Mouse (Mus musculus) right cerebral cortex, postnatal 14 days (tissue): ENCODE results near the gene Sult6b1.

Experiments
- DNase-seq: peaks from one replicate; pipeline ENCODE4 v3.0.0; 2022

Gene Sult6b1

GRCm38 (mm10) chr17:78906892-78907291 lies at the start of gene Sult6b1:
TSS of gene Sult6b1 (minus strand) at chr17:78906992.
- DNase-seq, result no peak

DNA sequence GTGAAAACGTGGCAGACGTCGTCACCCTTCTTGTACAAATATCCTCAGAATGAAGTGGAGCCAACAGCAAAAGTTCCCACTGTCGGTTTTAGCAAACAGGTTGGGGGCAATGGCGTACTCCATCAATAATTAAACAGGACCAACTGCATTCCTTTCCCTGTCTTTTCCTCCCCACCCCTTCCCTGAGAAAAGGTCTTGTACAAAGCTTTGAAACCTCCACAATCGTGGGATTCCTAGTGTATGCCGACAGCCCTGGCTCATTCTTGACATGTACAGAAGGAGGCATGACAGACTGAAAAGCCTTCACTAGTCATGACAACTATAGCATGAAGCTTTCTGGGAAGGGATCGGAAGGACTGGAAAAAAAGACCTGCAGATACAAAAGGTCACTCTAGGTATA lies 46.4 kb upstream of the Sult6b1 start:
- DNase-seq, result no peak

DNA sequence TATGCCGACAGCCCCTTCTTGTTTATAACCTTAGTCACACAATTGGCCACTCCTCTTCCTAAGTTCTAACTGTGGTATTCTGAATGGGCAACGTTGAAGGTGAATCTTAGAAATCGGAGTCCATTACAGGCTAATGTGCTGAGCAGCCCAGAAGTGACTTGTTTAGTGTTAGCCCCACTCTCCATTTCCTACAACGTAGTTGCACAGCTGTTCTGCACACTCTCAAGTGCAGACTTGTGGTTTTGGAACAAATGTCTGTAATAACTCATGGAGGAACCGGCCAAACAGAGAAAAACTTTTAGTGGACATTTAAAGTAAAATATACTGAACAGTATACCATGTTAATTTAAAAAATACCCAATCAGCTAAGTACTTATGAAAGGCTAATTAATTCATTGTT lies 45.3 kb upstream of the Sult6b1 start:
- no peak for DNase-seq

GRCm38 (mm10) chr17:78951225-78951624 lies 44.4 kb upstream of the Sult6b1 start:
- no peak for DNase-seq

GRCm38 (mm10) chr17:78942579-78942978 lies 35.8 kb upstream of the Sult6b1 start:
- no peak for DNase-seq

DNA sequence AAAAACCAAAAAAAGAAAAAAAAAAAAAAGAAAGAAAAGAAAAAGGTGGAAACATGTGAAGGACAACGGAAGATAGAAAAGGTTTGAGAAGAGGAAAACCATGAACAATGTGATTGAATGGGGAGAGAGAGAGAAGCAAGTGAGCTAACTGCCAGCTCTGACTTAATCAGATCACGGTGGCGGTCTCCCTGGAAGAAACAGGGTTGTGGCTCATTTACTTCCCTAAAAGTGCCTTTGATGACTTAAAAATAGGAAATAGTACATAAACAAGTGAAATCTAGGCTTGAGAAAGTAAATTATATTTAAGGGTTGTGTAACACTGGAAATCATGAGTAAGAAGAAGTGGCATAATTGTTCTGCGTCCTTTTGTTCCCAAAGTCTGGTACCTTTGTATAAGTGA lies 32.1 kb upstream of the Sult6b1 start:
- DNase-seq, result no peak

- DNase-seq, result no peak
Observed at GRCm38 (mm10) chr17:78937229-78937853, 30.5 kb upstream of the Sult6b1 start.

DNA sequence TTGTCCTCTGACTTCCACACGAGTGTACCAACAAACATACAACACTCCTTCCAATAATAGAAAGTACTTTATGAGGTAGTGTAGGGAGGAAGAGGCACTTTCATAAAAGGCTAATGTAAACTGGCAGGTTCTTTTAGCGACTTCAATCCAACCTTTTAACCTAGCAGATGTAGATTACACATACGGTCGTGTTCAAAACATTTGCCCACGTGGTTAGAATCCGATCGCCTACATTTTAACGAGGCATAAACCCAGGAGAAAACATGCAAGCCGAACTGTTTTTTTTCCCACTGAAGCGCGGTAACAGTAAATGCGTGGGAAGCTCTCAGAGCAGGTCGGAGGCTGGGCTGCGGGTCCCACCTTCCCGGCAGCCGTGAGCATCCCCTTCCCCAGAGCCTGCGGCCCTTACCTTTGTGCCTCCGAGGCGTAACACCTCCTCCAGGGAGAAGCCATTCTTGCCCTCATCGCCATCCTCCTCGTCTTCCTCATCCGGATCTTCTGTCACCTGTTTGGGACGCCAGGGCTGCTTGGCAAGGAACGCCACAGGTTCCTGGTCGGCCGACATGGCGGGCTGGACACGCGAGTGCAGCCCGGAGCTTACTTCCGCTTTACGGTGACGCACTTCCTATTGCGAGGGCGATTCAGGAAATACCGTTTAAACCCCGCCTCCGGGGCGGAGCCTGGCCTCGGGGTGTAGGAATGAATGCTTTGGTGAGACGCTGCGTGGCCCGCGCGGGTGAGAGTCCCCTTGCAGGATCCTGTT lies 29.9 kb upstream of the Sult6b1 start, which contains the start of the genes Cebpz and Ndufaf7:
TSS of gene Cebpz (minus strand) at position 601 of the 763 bp plus-strand sequence.
TSS of gene Ndufaf7 (plus strand) at position 671 of the 763 bp plus-strand sequence.
- DNase-seq, result peak; percentile 95

- no peak for DNase-seq
Observed at GRCm38 (mm10) chr17:78935857-78936256, 29.1 kb upstream of the Sult6b1 start.

- no peak for DNase-seq
Observed at GRCm38 (mm10) chr17:78917696-78918095, 10.9 kb upstream of the Sult6b1 start.

- no peak for DNase-seq
Observed at GRCm38 (mm10) chr17:78916899-78917298, 10.1 kb upstream of the Sult6b1 start.

GRCm38 (mm10) chr17:78916369-78916813 lies 9.6 kb upstream of the Sult6b1 start, which contains the start of gene Cebpzos:
TSS of gene Cebpzos (plus strand) at chr17:78916500.
- peak; percentile 84 for DNase-seq

DNA sequence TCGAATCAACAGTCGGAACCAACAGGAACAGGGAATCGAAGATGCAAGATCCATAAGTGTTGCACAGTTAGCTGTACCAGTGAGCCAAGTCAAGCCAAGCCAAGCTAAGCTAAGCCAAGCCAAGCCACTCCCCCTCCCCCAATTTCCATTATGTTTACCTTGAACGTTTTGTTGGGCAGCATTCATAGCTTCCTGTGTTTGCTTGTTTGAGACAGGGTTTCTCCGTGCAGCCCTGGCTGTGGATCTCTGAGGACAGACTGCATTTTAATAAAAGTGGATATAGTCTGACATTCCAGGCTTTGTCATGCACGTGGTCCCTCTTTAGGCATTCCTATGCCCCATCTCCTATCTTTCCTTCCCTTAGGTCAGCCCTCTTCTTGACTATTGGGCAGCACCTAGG lies 9.0 kb upstream of the Sult6b1 start:
- DNase-seq, result no peak

DNA sequence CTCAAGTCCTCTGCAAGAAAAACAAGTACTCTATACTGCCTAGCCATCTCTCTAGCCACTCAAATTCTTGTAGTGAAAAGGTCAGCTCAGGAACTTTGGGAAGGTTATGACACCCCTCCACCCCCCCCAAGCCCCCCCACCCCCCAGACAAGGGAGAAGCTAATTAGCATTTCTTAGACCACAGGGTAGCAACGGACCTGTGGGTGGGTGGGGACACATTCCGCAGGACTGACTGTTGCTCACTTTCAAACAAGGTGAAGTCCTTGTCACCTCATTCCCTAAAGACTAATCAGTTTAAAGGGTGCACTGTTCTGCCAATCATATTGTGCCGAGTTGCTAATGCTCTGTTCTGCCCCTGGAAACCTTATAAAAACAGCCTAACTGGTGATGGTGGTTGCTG lies 7.1 kb upstream of the Sult6b1 start:
- DNase-seq, result no peak

DNA sequence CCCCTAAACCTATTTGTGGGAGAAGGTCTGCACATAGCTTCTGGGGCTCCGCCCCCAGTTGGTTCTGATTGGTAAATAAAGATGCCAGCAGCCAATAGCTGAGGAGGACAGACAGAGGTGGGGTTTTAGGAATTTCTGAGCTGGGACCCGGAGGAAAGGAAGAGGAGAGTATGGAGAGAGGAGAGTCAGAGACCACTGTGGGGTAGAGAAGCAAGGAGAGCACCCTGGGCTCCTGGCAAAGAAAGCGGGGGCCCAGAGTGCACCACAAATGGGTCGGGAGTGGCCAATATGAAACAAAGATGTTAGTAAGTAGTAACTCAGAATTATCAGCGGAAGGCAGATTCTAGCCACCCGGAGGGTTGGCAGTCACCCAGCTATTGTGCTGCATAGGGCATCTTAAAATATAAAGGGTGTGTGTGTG lies 6.1 kb upstream of the Sult6b1 start:
- DNase-seq, result no peak

DNA sequence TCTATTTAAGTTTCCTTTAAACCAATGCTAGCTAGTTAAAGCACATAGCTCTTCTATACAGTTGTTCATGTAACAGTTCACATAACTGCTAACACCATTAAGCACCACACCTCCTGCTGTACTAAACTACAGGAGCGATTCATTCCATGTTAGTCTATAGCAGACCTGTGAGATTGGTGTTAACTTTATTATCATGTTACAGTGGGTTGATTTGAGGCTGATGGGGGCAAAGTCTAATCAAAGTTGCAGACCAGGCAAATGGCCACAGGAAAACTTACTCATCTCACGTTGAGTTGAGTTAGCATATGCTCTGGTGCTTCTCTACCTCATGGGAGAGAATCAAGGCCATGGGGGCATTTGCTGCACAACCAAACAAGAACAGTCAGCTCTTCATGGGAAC lies 2.6 kb upstream of the Sult6b1 start:
- no peak for DNase-seq

- no peak for DNase-seq
Observed at GRCm38 (mm10) chr17:78903158-78903557, 3.6 kb downstream of the Sult6b1 start.

DNA sequence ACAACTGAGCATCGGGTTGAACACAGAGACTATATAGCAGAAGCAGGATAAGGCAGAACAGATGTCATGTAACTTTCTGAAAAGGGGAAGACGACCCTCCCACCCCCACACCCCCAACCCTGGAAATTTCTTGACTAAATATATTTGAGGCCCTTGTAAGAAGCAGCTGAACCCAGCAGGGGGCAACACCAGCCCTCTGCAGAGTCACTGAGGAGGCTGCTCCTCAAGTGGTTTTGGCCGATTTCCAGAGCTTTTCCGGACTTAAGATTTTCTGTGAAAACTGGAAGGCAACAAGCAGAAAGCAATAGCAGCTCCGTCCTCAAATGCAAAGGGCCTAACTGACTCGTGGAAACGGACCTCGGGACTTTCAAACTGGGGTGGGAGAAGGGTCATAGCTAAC lies 11.4 kb downstream of the Sult6b1 start:
- peak; percentile 57 for DNase-seq

- DNase-seq, result no peak
Observed at GRCm38 (mm10) chr17:78894991-78895390, 11.8 kb downstream of the Sult6b1 start.

DNA sequence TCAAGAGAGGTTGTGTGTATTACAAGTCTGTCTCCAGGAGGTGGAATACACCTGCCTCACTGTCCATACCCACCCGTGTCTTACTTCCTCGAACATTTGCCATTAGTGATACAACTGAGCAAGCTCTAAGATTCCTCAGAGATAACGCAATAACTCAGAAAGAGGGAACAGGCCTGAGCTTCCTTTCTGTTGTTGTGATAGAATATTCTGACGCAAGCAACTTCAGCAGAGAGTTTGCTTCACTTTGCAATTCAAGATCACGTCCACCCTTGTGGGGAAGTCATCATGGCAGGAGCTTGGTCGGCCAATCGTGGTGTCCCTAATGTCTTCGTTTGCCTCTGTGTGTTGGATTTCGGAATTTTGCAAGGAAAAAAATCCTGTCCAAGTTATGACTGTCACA lies 15.8 kb downstream of the Sult6b1 start:
- DNase-seq, result no peak

DNA sequence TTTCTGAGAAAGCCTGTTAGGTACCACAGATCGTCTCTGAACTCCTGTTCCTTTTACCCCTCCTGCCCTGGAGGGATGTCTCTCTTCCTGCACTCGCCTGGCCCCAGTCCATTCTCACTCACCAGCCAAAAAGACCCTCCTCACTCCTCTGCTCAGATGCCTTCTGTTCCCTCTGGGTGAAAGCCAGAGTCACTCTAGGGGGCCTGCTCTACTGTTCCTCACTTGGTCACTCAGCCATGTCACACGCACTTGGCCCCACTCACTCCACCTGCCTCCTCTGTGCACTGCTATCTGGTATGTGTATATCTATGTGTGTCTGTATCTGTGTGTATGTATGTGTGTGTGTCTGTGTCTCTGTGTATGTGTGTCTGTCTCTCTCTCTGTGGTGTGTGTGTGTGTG lies 17.6 kb downstream of the Sult6b1 start:
- DNase-seq, result no peak

GRCm38 (mm10) chr17:78888554-78888953 lies 18.2 kb downstream of the Sult6b1 start:
- no peak for DNase-seq

GRCm38 (mm10) chr17:78885286-78886065 lies 21.3 kb downstream of the Sult6b1 start:
- no peak for DNase-seq
